Mouse (Mus musculus): ENCODE data around the gene B4galt7.

DNA sequence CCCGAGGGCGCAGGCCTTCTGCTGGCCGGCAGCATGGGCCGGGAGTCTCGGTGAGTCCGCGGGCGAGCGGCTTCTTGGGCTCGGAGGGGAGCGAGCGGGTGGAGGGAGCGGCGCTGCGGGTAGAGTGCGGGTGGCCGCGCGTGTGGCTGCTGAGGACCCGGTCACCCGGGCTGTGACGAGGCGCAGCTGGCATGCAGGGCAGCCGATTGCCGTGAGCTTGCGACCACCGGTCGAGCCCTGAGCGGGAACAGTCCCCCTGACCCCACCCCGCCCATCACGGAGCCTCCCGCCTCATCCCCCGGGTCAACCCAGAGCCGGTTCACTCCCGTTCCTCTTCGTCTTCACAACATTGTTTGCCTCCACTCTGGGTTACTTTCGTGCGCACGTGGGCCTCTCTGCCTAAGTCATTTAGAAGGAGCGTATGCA lies 35.5 kb downstream of the B4galt7 start:
- TF ChIP-seq POLR2A (IDR thresholded peaks at IDR 0.05; ENCODE audit: control insufficient read depth in 1 of 2, insufficient read depth in 1 of 2, low read depth in 1 of 2, low read length in 2 of 2, poor library complexity in 1 of 2), result no peak
- TF ChIP-seq TCF12 (IDR thresholded peaks at IDR 0.05; ENCODE audit: low read depth, low read length), result no peak
- TF ChIP-seq CTCF (IDR thresholded peaks at IDR 0.05 in 2 of 3, conservative IDR thresholded peaks at IDR 0.05 in 1 of 3; ENCODE audit: control insufficient read depth in 1 of 3, insufficient read depth in 1 of 3, low read depth in 2 of 3, low read length in 3 of 3, poor library complexity in 1 of 3, severe bottlenecking in 1 of 3), result no peak
- no peak; the same call in 1 of the 2 replicates for TF ChIP-seq SIN3A (IDR thresholded peaks at IDR 0.05; ENCODE audit: low read length)
- TF ChIP-seq EP300 (IDR thresholded peaks at IDR 0.05; ENCODE audit: low read depth in 1 of 2, low read length in 2 of 2), result no peak
- TF ChIP-seq KAT2A (conservative IDR thresholded peaks at IDR 0.05; ENCODE audit: low read depth, low read length), result no peak
- TF ChIP-seq MYC (IDR thresholded peaks at IDR 0.05; ENCODE audit: low read depth, low read length), result no peak
- no peak for TF ChIP-seq ELF1 (IDR thresholded peaks at IDR 0.05; ENCODE audit: low read depth, low read length)
- TF ChIP-seq MAX (IDR thresholded peaks at IDR 0.05; ENCODE audit: low read length), result no peak

All from MEL (cell line).